Mouse (Mus musculus): ENCODE results near the gene Npc2.

Gene Npc2

GRCm38 (mm10) chr12:84728421-84728820 lies 44.5 kb downstream of the Npc2 start:
- DNase-seq (ENCODE audit: low spot score in 2 of 2): no peak

DNA sequence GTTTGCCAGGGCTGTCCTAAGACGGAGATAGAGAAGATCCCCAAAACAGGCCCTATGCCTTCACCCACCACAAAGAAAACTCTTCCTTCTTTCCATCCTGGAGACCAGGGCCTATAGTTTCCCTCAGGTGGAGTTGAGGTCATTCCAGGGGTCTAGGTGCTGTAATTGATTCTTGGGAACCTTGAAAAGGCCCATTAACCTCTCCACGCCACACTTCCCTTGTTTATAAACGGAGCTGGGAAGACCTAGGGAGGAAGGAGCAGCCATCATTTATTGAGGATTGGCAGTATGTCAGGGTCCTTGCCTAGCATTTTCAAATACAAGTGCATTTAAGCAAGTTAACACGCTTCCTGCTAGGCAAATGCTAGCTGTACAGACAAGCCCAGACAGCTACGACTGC lies 45.5 kb downstream of the Npc2 start:
- no peak for DNase-seq (ENCODE audit: low spot score in 2 of 2)

DNA sequence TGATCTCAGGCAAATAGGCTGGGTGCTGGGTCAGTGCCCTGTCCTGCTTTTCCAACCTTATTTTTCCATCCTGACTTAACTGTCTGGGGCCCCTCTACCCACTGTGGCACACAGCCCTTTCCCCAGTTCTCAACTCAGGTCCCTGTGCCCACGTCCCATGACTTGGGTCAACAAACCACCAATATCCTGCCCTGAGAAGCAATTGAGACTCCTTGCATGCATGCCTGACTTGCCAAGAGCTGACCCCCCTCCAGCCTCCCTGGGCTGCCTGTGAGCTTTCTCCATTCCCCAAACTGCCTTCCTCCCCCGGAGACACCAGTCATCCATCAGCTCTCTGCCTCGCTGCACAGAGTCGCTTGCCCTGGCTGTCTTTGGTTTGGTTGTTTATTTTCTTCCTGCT lies 46.0 kb downstream of the Npc2 start:
- no peak for DNase-seq (ENCODE audit: low spot score in 2 of 2)

GRCm38 (mm10) chr12:84726391-84726790 lies 46.6 kb downstream of the Npc2 start:
- DNase-seq (ENCODE audit: low spot score in 2 of 2): no peak

DNA sequence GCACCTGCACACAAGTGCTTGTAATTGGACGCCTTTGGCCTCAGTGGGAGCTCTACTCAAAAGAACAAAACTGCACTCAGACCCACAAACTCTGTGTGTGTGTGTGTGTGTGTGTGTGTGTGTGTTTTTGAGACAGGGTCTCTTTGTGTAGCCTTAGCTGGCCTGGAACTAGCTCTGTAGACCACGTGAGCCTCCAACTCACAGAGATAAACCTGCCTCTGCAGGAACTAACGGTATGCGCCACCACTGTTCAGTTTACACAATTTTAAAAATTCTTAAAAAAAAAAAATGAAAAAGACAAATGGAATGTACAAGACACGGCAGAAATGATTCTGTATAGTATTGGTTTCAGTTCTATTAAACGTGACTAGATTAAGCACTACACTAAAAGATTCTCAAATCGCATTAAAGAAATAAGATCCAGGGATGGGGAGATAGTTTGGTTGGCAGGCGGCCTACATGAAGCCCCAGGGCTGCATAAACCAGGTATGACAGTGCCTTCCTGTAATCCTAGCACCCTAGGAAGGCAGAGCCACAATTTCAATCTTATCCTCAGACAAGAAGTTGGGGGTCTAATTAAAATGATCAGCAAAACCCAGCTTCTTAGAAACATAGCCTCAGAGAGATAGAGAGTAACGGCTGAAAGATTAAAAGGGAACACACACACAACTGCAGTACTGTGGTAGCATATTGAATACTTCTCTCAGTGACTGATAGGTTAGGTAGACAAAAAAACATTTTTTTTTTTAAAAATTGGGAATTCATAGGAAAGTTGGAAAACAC lies 54.3 kb downstream of the Npc2 start:
- no peak for DNase-seq (ENCODE audit: low spot score in 2 of 2)

DNA sequence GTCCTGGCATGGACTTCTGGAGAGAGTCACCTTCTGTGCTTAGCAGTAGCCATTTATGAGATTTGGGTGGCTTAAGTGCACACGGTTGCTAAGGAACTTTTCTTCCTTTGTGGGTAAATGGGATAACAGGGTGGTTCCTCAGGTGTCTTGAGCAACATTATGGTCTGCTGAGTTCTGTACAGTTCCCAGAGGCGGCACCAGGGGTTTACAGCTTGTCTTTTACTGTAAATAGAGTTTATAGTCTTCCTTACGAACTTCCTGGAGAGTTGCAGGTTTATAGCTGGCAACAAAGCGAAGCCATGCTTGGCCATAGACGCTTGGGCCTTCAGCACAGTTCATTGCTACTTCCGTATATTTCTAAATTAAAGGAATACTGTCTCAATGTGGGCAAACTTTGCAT lies 58.4 kb downstream of the Npc2 start:
- no peak for DNase-seq (ENCODE audit: low spot score in 2 of 2)

- DNase-seq (ENCODE audit: low spot score in 2 of 2): no peak
Measured at GRCm38 (mm10) chr12:84709842-84710439, 63.0 kb downstream of the Npc2 start.

- DNase-seq (ENCODE audit: low spot score in 2 of 2): no peak
Measured at GRCm38 (mm10) chr12:84707804-84708203, 65.1 kb downstream of the Npc2 start.

- no peak for DNase-seq (ENCODE audit: low spot score in 2 of 2)
Measured at GRCm38 (mm10) chr12:84706886-84707285, 66.1 kb downstream of the Npc2 start.
